Mouse (Mus musculus) retina, postnatal 7 days (tissue): ENCODE results near the gene Gm20388.

Experiments used
- DNase-seq: peaks from one replicate; pipeline ENCODE4 v3.0.0-alpha.2; 2012; ENCODE audit warnings: low read depth, low spot score

The Gm20388 gene

GRCm38 (mm10) chr8:120227891-120228591, 317.4 kb downstream of the Gm20388 start, which contains the start of gene Gse1:
Gse1 (plus strand) TSS chr8:120228456.
- peak; percentile 72 for DNase-seq

- DNase-seq, result no peak
Observed at GRCm38 (mm10) chr8:120228781-120229573, 318.3 kb downstream of the Gm20388 start.

- DNase-seq, result no peak
Observed at GRCm38 (mm10) chr8:120229574-120229916, 318.9 kb downstream of the Gm20388 start.

DNA sequence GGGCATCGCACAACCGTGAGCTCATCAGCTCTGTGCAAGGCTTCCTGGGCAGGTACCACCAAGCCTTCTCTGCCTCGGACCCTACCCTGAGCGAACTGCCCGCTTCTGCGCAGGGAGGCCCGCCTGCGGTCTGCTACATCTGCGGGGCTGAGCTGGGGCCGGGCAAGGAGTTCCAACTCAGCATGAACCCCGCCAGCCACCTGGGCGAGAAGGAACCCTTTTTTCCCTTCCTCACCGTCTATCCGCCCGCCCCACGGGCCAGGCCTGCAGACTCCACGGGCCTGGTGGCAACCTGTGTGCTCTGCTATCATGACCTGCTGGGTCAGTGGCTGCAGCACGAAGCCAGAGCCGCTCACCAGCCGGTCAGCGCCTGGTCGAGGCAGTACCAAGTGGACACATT, 319.4 kb downstream of the Gm20388 start:
- DNase-seq, result no peak

DNA sequence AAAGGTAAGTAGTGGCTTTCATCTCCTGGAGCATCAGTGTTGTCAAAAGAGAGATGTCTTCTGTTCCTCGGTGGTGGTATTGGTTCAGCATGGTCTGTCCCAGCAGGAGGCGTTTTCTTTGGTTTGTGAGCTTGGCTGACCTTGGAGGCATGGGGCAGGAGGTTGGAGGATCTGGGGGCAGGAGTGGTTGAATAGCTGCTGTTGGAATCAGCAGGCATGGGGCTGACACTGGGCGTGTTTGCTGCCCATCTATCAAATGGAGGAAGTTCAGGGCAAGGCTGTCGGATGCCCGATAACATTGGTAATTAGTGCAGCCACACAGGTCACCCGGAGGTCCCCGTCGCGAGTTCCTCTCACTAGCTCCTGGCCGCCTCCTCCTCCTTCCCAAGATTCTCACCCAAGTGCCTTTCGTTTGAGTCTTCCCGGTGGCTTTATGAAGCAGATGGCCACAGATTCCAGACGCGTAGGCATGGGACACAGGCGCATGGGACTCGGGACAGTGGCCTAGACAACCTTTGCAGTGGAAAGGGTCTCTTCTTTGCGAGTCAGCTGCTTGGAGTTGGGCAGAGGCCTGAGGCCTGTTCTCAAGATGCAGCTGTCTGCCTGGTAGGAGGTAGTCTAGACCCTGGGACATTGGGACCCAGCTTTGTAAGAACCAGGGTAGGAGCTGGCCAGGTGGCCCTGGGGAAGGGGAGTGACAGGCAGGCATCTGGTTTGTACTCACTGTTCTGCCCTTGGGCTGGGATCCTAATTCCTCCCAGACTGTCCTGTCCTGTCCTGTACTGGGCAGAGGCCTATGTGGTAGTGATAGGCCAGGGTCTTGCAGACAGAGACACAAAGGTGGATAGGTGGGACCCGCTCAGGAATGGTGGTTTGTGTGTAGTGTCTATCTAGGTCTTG, 320.3 kb downstream of the Gm20388 start:
- DNase-seq, result no peak

DNA sequence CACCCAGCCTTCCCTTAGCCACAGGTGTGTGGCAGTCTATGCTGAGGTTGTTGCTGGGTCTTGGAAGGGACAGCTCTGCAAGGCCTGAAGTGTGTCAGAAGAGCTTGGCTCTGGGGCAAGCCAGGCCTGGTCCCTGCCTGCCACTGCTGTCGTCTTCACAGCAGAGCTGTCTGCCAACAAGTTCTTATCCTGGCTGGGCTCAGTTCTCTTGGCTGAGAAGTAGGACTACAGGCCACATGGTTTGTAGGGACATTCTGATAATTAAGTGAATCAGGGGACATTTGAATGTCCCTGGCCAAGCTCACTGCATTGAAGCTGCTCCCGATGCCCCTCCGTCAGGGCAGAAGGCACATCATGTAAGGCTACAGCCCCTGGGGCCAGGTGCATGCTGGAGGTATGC, 321.2 kb downstream of the Gm20388 start:
- no peak for DNase-seq

DNA sequence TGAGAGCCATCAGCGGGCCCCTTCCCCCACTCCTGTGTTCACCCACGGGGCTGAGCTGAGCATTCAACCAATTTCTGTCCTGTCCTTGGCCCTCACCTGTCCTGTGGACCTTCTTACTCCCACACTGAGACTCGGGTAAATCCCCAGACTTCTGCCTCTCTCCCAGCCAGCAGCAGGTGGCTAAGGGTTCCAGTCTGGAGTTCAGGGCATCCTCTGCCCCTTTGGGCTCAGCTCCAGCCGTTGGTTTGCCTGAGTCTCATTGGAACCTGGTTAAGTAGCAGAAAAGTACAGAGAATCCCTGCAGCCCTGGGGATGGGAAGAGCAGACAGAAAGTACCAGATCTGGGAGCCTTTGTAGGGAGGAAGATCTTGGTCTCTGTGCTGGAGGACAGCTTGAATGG, 321.8 kb downstream of the Gm20388 start:
- no peak for DNase-seq

- DNase-seq, result no peak
Observed at GRCm38 (mm10) chr8:120232913-120233312, 322.3 kb downstream of the Gm20388 start.

- DNase-seq, result no peak
Observed at GRCm38 (mm10) chr8:120234457-120234856, 323.8 kb downstream of the Gm20388 start.

- DNase-seq, result no peak
Observed at GRCm38 (mm10) chr8:120234866-120235265, 324.2 kb downstream of the Gm20388 start.

- no peak for DNase-seq
Observed at GRCm38 (mm10) chr8:120243222-120243621, 332.6 kb downstream of the Gm20388 start.

DNA sequence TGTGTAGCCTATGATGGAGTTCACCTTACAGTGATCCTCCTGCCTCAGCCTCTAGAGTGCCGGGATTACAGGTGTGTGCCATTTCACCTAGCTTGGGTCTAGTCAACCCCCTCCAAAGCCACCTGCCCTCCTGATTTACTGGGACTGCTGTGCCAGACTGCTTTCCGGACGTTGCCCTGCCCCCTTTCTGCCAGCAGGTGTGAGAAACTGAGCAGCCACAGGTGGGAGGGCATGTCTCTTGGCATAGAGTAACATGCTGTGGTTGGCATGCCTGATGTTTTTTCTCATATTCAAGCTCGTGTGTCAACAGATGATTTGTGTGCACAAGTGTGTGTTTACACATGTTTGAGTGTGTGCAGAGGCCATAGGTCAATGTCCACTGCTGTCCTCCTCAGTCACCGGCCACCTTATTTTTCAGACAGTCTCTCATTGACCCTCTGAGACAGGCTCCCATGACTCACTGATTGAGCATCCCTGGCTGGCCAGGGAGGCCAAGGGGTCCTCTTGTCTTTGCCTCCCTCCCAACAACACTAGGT, 333.3 kb downstream of the Gm20388 start:
- DNase-seq, result no peak

DNA sequence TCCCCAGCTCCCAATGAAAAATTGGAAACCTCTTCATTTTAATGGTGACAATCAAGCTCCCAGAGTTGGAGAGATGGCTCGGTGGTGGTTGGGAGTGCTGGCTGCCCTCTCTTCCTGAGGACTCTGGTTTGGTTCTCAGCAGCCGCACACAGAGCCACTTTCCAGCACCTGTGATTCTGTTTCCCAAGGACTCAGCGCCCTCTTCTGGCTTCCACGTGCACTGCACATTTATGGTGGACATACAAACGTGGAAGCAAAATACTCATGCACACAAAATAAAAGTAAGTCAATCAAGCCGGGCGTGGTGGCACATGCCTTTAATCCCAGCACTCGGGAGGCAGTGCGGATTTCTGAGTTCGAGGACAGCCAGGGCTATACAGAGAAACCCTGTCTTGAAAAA, 333.9 kb downstream of the Gm20388 start:
- no peak for DNase-seq

DNA sequence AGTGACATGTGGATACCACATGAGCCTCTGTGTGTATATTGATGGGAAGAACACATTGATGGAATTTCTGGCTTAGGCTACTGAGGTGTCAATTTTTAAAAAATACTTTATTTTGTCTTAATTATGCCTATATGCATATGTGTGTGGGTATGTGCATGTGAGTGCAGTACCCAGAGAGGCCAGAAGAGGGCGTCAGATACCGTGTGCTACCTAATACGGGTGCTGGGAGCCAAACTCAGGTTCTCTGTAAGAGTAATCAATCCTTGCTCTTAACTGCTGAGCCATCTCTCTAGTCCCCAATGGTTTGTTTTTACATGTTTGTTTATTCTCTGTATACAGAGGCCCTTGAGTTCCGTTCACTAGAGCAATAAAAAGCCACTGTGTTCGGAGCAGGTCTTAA, 337.0 kb downstream of the Gm20388 start:
- DNase-seq, result no peak

- DNase-seq, result no peak
Observed at GRCm38 (mm10) chr8:120248031-120248430, 337.4 kb downstream of the Gm20388 start.

DNA sequence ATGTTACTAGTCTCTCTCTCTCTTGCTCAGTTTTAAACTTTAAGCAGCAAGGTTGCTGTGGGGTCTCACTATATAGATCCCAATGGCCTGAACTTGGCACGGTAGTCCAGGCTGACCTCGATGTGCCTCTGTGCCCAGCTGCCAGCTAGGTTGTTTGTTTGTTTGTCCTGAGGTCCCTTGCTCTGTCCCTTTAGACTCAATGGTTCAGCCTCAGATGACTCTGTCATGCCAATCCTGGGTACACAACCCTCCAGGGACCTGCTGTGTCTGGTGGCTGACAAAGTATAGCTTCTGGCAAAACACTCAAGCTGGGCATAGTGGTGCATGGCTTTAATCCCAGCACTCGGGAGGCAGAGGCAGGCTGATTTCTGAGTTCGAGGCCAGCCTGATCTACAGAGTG, 337.8 kb downstream of the Gm20388 start:
- DNase-seq, result no peak

DNA sequence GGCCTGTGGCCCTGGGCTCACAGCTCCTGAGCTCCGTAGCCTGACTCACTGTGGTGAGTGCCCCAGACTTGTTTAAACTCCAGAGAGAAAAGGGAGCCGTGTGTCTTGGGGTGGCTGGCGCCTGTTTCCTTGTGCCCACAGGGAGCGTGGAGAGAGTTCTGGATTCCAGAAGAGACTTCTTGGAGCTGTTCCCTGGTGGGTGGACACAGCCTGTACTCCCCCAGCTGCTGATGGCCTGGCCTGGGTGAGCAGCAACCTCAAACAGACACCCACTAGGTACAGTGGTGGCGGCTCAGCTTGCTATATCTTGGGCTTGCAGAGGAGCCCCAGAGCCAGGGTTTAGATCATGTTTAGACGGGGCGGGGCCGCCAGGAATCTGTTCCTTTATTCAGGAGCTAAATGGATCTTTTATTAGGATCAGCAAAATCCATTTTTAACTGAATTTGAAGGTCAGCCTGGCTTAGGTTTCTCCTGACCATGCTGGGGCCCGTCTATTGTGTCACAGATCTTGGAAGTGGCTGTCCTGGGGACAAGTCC, 339.2 kb downstream of the Gm20388 start:
- DNase-seq, result no peak

DNA sequence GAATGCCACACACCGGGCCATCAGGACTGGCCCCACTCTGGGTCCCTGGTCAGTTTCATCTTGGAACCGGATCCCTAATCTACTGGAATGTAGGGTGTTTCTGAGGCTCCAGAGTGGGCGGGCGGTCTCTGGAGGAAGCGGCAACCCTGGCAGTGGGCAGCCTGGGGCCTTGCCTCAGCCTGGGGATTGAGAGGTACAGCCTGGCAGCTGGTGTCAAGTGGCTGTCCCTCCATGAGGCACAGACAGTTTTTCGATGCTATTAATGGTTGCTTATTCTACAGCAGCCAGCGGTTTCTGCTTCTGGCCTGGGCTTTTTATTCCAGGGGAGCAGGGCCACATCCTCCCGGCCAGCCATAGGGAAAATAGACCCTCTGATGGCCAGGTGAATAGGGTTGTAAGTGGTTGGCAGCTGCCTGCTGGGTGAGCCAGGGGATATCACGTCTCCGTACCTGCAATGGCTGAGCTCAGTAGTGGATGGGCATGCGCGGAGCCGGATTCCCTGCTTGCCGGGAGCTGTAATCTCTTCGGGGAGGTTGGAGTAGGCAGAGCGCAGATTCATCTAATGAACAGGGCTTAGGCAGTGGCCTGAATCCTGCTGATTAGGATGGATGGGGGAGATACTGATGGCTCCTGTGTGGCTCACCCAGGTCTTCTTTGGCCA, 340.2 kb downstream of the Gm20388 start:
- peak; percentile 66 for DNase-seq

DNA sequence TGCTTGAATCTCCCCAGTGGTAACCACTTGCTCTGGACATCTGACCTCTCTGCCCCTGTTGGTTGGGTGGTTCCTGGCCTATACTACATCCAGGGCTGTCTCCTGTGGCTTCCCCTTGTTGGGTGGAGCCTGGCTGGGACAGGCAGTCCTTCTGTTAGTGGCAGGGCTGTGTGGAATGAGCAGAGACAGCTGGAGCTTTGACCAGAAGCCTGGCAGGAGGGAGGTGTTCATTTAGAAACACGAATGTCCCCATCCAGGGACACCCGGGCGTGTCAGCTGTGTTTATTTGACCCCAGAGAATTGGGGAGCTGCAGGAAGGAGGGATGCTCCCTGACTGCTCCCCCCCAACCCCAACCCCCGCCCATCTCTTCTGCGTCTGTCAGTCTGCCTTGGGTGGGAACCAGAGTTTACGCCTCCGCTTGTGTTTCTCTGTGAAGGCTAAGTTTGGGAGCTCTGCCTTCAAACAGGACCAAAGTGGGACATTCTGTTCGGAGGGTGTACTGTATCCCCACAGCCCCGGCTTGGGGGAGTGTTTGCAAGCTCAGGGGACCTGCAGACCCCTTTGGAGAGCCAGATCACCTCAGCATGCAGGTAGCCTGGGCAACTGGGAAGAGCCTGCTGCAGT, 340.9 kb downstream of the Gm20388 start:
- DNase-seq, result no peak

DNA sequence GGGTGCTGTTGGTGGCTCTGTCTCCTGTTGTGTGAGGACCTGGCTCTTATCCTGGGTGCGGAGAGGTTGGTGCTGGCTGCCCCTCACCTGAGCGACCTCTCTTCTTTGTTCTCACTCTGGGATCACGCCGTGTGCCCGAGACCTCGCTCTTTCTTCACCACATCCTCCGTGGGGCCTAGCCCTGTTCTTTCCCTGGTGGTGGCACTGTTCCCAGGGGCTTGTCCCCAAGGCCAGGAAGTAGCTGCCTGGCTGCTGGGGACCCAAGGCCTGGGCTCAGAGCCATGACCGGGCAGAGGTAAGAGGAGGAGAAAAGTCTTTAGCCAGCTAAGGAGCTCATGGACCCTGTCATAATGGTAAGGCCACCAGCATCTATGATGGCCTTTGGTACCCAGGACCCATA, 343.0 kb downstream of the Gm20388 start:
- DNase-seq, result no peak
